Comparison of ENCODE assay signal across 29 mouse cellular contexts in the genomic region with DNA sequence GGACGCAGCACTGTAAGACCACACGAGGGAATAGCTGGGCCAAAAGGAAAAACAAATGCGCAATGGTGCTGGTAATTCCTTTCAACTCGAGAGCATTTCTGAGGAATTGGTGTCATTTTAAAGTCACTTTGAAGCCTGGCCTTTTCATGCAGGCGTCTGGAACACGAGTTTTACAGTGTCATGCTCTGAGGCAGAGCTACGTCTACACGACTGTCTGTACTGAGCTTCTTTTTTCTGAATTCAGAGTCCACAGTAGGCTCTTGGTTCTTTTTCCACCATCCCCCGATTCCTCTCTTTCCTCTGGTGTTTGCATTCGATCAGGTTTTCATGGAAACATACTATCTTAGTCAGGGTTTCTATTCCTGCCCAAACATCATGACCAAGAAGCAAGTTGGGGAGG.
"Had no signal": no experiment of that assay in that cellular context is flagged by ENCODE, and none has a peak within 500 bp of the region (broad histone marks: within the 10 kb centered on the region; RNA-seq: fewer than 3 reads in every experiment).

No protein-coding gene starts in this region.

- H3K36me3 ChIP-seq: limb, embryonic 10.5 days; limb, embryonic 12.5 days; limb, embryonic 13.5 days; limb, embryonic 15.5 days; liver, embryonic 12.5 days; liver, embryonic 13.5 days; liver, embryonic 15.5 days; lung, embryonic 15.5 days; midbrain, embryonic 10.5 days; midbrain, embryonic 12.5 days; neural tube, embryonic 12.5 days had no signal

- H3K27me3 ChIP-seq: limb, embryonic 12.5 days; limb, embryonic 13.5 days; limb, embryonic 15.5 days; liver, embryonic 12.5 days; liver, embryonic 13.5 days; liver, embryonic 15.5 days; lung, embryonic 15.5 days; megakaryocyte, embryonic 14.5 days; midbrain, embryonic 12.5 days; neural tube, embryonic 12.5 days had no signal

- DNase-seq: layer of hippocampus, postnatal 36 days; left cerebral cortex, postnatal 4 days; liver; liver, embryonic 13.5 days; liver, postnatal 0 days; lung, adult 18-20 months; lung, adult 2 months; lung, embryonic 14.5 days; lung, postnatal 10 days; lung, postnatal 14 days; lung, postnatal 36 days; lung, postnatal 4 days had no signal

- H3K9ac ChIP-seq: limb, embryonic 12.5 days; limb, embryonic 13.5 days; limb, embryonic 15.5 days; liver, embryonic 12.5 days; liver, embryonic 13.5 days; liver, embryonic 14.5 days; liver, embryonic 15.5 days; liver, postnatal 0 days; lung, embryonic 14.5 days; lung, embryonic 15.5 days; midbrain, embryonic 12.5 days; neural tube, embryonic 12.5 days had no signal

- H3K4me3 ChIP-seq: left cerebral cortex, adult 2 months; limb, embryonic 10.5 days; limb, embryonic 12.5 days; limb, embryonic 13.5 days; limb, embryonic 15.5 days; liver, embryonic 12.5 days; liver, embryonic 13.5 days; liver, embryonic 15.5 days; lung, embryonic 15.5 days; megakaryocyte, embryonic 14.5 days; midbrain, embryonic 10.5 days; midbrain, embryonic 12.5 days; myocyte; neural tube, embryonic 12.5 days had no signal

- H3K27ac ChIP-seq: left cerebral cortex, adult 2 months; limb, embryonic 10.5 days; limb, embryonic 12.5 days; limb, embryonic 13.5 days; limb, embryonic 15.5 days; liver, embryonic 12.5 days; liver, embryonic 13.5 days; liver, embryonic 14.5 days; liver, embryonic 15.5 days; lung, embryonic 15.5 days; macrophage; midbrain, embryonic 10.5 days; midbrain, embryonic 12.5 days; neural tube, embryonic 12.5 days had no signal

- H3K4me1 ChIP-seq: limb, embryonic 10.5 days; limb, embryonic 12.5 days; limb, embryonic 13.5 days; limb, embryonic 15.5 days; liver, embryonic 12.5 days; liver, embryonic 13.5 days; liver, embryonic 15.5 days; lung, embryonic 15.5 days; megakaryocyte, embryonic 14.5 days; midbrain, embryonic 10.5 days; midbrain, embryonic 12.5 days; neural tube, embryonic 12.5 days had no signal

- H3K9me3 ChIP-seq: limb, embryonic 10.5 days; limb, embryonic 12.5 days; limb, embryonic 13.5 days; limb, embryonic 15.5 days; liver, embryonic 12.5 days; liver, embryonic 13.5 days; liver, embryonic 15.5 days; lung, embryonic 15.5 days; megakaryocyte, embryonic 14.5 days; midbrain, embryonic 10.5 days; midbrain, embryonic 12.5 days; neural tube, embryonic 12.5 days had no signal

- H3K4me2 ChIP-seq: limb, embryonic 12.5 days; limb, embryonic 13.5 days; limb, embryonic 15.5 days; liver, embryonic 11.5 days; liver, embryonic 12.5 days; liver, embryonic 13.5 days; liver, embryonic 15.5 days; lung, embryonic 14.5 days; lung, embryonic 15.5 days; midbrain, embryonic 12.5 days; neural tube, embryonic 12.5 days had no signal

- ATAC-seq: liver, embryonic 12.5 days; liver, postnatal 0 days; lung, postnatal 0 days had no signal
